Mouse (Mus musculus): ENCODE results near the gene Syt2.

Syt2 gene

GRCm38 (mm10) chr1:134772821-134773220, 126.3 kb downstream of the Syt2 start:
- DNase-seq (ENCODE audit: low spot score), result no peak

DNA sequence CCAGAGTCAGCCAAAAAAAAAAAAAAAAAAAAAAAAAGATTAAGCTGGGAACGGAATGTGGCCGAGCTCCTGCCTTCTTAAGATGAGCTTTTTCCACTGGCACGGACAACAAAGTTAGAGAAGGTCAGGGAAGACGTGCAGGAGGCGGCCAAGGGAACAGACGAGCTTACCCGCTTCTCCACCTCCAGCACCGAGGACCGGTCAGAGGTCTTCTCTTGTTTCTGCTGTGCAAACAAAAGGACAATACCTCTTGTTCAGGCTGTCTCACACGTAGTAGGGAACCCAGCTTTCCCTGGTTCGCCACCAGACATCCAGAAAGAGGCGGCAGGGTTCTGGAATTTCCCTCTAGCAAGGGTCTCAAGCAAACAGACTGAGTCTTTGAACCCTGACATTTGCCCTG, 126.8 kb downstream of the Syt2 start:
- no peak for DNase-seq (ENCODE audit: low spot score)

GRCm38 (mm10) chr1:134774247-134774646, 127.8 kb downstream of the Syt2 start:
- no peak for DNase-seq (ENCODE audit: low spot score)

DNA sequence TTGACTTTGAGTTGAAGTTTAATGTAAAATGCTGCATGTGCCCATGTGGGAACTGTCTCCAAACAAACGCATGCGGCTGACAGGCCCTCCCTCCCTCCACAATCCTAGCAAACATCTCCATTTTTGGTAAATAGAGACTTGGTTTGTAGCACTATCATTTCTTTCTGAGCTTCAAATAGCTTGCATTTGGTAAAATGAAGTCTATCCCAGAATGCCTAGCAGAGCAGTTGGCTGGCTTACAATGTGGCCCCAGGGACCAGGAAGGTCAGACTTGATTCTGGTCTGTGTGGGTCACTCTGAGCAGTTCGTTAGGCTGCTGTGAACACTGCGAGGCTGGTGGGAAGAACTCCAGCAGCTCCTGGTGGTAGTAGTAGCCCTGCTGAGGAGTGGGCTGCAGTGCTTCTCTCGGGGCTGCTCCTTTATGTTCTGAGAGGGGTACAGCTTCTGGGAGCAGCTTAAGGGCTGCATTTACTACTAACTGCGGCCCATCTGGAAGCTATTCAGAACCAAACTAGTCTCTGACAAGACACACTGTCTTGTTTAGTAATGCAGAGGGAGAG, 128.3 kb downstream of the Syt2 start:
- no peak for DNase-seq (ENCODE audit: low spot score)

- DNase-seq (ENCODE audit: low spot score), result no peak
Measured at GRCm38 (mm10) chr1:134775631-134776030, 129.2 kb downstream of the Syt2 start.

- DNase-seq (ENCODE audit: low spot score), result no peak
Measured at GRCm38 (mm10) chr1:134777201-134777885, 130.9 kb downstream of the Syt2 start.

DNA sequence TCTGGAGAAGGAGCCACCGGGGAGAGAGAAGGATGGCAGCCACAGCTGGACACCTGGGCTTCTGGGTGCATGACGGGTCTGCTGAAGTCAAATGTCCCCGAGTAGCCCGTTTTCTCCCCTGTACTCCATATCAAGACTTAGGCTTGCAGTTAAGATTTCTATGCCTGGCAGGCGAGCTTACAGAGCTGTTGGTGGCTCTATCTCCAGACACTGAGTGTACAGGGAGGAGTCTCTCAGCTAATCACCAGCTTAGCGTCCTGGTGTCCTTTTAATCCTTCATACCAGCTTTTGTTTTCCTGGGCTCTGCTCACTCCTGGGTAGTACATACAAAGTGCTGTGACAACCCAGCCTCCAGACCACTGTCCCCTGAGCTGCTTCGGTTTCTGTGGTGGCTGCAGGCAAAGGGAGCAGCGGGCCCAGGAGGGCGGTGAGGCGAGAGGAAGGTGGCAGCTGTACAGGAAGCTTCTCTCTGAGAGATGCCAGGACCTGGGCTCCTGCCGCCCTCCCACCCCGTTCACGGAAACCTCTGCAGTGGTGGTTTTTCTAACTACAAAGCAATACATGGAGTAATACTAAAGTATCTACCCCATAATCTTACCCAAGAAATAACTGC, 131.6 kb downstream of the Syt2 start:
- no peak for DNase-seq (ENCODE audit: low spot score)

GRCm38 (mm10) chr1:134782797-134783196, 136.3 kb downstream of the Syt2 start:
- no peak for DNase-seq (ENCODE audit: low spot score)

GRCm38 (mm10) chr1:134783958-134784357, 137.5 kb downstream of the Syt2 start:
- DNase-seq (ENCODE audit: low spot score), result peak; percentile 66

GRCm38 (mm10) chr1:134784481-134784880, 138.0 kb downstream of the Syt2 start:
- no peak for DNase-seq (ENCODE audit: low spot score)

DNA sequence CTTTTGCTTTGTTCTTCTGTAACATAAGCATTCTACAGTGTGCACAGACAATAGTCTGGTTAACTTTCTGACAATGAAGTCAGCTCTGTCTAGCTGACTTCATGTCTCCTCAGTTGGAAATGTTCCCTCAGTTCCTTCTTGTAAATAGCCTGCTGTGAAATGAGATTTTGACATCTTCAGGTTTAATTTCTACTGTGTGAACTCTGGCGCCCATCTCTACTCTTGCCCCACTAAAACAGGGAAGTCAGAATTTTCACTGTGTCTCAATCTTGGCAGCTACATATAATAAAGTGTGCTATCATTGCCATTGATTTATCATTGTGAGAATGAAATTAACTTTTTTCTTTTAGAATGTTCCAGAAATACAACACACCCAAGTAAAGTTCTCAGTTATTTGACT, 138.4 kb downstream of the Syt2 start:
- DNase-seq (ENCODE audit: low spot score), result no peak

DNA sequence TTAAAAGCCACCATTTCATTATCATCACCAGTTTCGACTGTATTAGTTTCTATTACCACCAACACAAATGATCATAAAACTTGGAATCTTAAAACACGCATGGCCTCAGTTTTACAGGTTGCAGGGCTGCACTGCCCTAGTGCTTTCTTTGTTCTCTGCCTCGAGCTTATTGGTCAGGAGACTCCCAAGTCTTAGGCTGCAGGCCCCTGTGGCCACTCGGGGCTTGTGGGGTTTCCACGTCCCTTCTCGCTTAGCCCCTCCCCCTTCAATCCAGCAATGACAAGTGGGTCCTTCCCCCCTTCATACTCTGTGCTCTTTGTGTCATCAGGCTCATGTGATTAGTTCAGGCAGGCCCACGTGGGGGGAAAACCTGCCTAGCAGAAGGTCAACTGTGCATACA, 141.6 kb downstream of the Syt2 start:
- DNase-seq (ENCODE audit: low spot score), result no peak

- DNase-seq (ENCODE audit: low spot score), result no peak
Measured at GRCm38 (mm10) chr1:134790716-134791439, 144.4 kb downstream of the Syt2 start.

GRCm38 (mm10) chr1:134791456-134791855, 145.0 kb downstream of the Syt2 start:
- DNase-seq (ENCODE audit: low spot score), result no peak

DNA sequence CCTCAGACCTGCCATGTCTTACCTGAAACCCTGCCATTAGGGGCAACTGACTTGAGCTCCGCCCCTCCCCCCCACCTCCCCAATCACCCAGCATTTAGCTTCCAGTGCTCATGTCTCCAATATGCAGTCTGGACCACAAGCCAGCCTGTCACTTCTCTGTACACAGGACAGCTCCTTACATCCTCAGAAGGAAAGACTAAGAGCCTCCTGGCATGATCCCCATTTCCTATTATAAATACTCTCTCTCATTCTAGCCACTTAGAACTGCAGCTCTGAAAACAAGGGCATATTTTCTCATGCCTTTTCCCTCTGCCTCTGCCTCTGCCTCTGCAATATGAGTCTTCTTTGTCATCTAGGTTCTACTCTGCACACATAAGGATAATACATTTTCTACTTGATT, 149.6 kb downstream of the Syt2 start:
- DNase-seq (ENCODE audit: low spot score), result no peak

GRCm38 (mm10) chr1:134796536-134796935, 150.1 kb downstream of the Syt2 start:
- DNase-seq (ENCODE audit: low spot score), result no peak

GRCm38 (mm10) chr1:134801758-134802157, 155.3 kb downstream of the Syt2 start:
- DNase-seq (ENCODE audit: low spot score), result no peak

- peak; percentile 81 for DNase-seq (ENCODE audit: low spot score)
Measured at GRCm38 (mm10) chr1:134803286-134804117, 157.0 kb downstream of the Syt2 start.

- DNase-seq (ENCODE audit: low spot score), result no peak
Measured at GRCm38 (mm10) chr1:134804373-134804772, 157.9 kb downstream of the Syt2 start.

DNA sequence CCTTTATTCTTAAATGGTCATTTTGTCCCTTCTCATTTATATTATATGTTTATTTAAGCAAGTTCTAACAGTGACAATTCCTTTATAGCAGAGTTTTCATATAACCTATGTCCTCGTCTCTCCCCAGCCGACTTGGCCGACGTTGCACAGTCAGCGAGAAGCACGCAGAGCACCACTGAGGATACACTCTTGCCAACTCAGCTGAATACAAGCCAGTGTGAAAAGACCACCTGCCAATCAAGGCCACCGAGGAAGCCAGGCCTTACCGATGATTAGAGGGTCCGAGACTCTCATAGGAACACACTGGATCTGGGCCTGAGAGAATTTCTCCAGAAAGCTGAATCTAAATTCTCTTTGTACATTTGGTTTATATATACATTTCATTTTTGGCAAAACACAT, 159.0 kb downstream of the Syt2 start:
- DNase-seq (ENCODE audit: low spot score), result no peak
